Mouse (Mus musculus): ENCODE measurements around the gene Tubg1. TPM values are rescaled to one million over a fixed set of nuclear protein-coding genes. Genes with fewer than 3 reads are reported as not detected.

Tubg1 gene
- polyA plus RNA-seq, 1 experiment from 2014 or later, result 49.7 TPM

GRCm38 (mm10) chr11:101167963-101168300, 48.2 kb downstream of the Tubg1 start:
- DNase-seq, result no peak
- Histone ChIP-seq H3K4me3 (replicated peaks) (no peak overlapping the region), H3K27me3 (peaks cover 100% of the 10 kb centered on the region), H3K4me2 (no peak overlapping the region), H3K27ac (no peak overlapping the region), H3K36me3 (peaks cover 13% of the 10 kb centered on the region; the same call in 1 of the 2 replicates), H3K9ac (no peak overlapping the region), H3K4me1 (replicated peaks) (peaks cover 70% of the 10 kb centered on the region), H3K9me3 (replicated peaks) (no peaks in the 10 kb centered on the region)
- 18% methylated on average over 8 of the region's 8 CpGs for WGBS (ENCODE audit: insufficient replicate concordance)
- ATAC-seq (ENCODE audit: low read depth), result no peak

GRCm38 (mm10) chr11:101168301-101168980, 48.7 kb downstream of the Tubg1 start:
- Histone ChIP-seq H3K9ac (no peak overlapping the region), H3K27ac (no peak overlapping the region), H3K36me3 (peaks cover 13% of the 10 kb centered on the region; the same call in 1 of the 2 replicates), H3K4me1 (replicated peaks) (peaks cover 71% of the 10 kb centered on the region), H3K4me2 (no peak overlapping the region), H3K9me3 (replicated peaks) (no peaks in the 10 kb centered on the region), H3K4me3 (replicated peaks) (no peak overlapping the region), H3K27me3 (peaks cover 100% of the 10 kb centered on the region)
- ATAC-seq (ENCODE audit: low read depth), result no peak
- WGBS (ENCODE audit: insufficient replicate concordance), result 30% methylated on average over 18 of the region's 18 CpGs
- DNase-seq, result no peak

GRCm38 (mm10) chr11:101169301-101170107, 49.8 kb downstream of the Tubg1 start:
- peak overlapping the region; percentile 72 for H3K4me2 ChIP-seq
- peak overlapping the region; percentile 58 for H3K4me3 ChIP-seq (replicated peaks)
- peak overlapping the region; percentile 52; the same call in 1 of the 2 replicates for H3K9ac ChIP-seq
- WGBS (ENCODE audit: insufficient replicate concordance), result 14% methylated on average over 17 of the region's 17 CpGs
- no peak overlapping the region for H3K27ac ChIP-seq
- H3K9me3 ChIP-seq (replicated peaks), result no peaks in the 10 kb centered on the region
- H3K36me3 ChIP-seq, result peaks cover 13% of the 10 kb centered on the region; the same call in 1 of the 2 replicates
- ATAC-seq (ENCODE audit: low read depth) (no peak), DNase-seq (no peak)
- peaks cover 71% of the 10 kb centered on the region for H3K4me1 ChIP-seq (replicated peaks)
- peaks cover 100% of the 10 kb centered on the region for H3K27me3 ChIP-seq

- DNase-seq (no peak), ATAC-seq (ENCODE audit: low read depth) (no peak)
- no peaks in the 10 kb centered on the region for H3K9me3 ChIP-seq (replicated peaks)
- H3K4me3 ChIP-seq (replicated peaks), result peak within 1 kb of the TSS; percentile 58
- H3K4me1 ChIP-seq (replicated peaks), result peaks cover 74% of the 10 kb centered on the region
- H3K27ac ChIP-seq, result peak within 1 kb of the TSS; percentile 11; the same call in 1 of the 2 replicates
- peaks cover 13% of the 10 kb centered on the region; the same call in 1 of the 2 replicates for H3K36me3 ChIP-seq
- WGBS (ENCODE audit: insufficient replicate concordance), result 1% methylated on average over 35 of the region's 35 CpGs
- peaks cover 100% of the 10 kb centered on the region for H3K27me3 ChIP-seq
- H3K4me2 ChIP-seq, result peak within 1 kb of the TSS; percentile 72
- peak within 1 kb of the TSS; percentile 52 for H3K9ac ChIP-seq
Measured at GRCm38 (mm10) chr11:101170354-101170810, 50.6 kb downstream of the Tubg1 start, which contains the start of gene Cntnap1. TSS of gene Cntnap1 (plus strand) at chr11:101170523.

- Histone ChIP-seq H3K36me3 (peaks cover 13% of the 10 kb centered on the region; the same call in 1 of the 2 replicates), H3K9me3 (replicated peaks) (no peaks in the 10 kb centered on the region), H3K27me3 (peaks cover 100% of the 10 kb centered on the region), H3K9ac (peak within 1 kb of the TSS; percentile 52), H3K4me3 (replicated peaks) (peak within 1 kb of the TSS; percentile 58), H3K4me1 (replicated peaks) (peaks cover 74% of the 10 kb centered on the region), H3K27ac (peak within 1 kb of the TSS; percentile 11), H3K4me2 (peak within 1 kb of the TSS; percentile 72)
- DNase-seq, result peak; percentile 84
- under 1% methylated on average over 40 of the region's 50 CpGs for WGBS (ENCODE audit: insufficient replicate concordance)
- peak; percentile 78 for ATAC-seq (ENCODE audit: low read depth)
Measured at GRCm38 (mm10) chr11:101170811-101171610, 51.3 kb downstream of the Tubg1 start, which contains the start of gene Plekhh3. TSS of gene Plekhh3 (minus strand) at chr11:101171351.

GRCm38 (mm10) chr11:101171721-101172433, 52.1 kb downstream of the Tubg1 start:
- H3K9ac ChIP-seq, result no peak overlapping the region
- peak overlapping the region; percentile 72 for H3K4me2 ChIP-seq
- H3K36me3 ChIP-seq, result 0 out of 2 replicates have a peak, but pooled peaks cover 10% of the 10 kb centered on the region
- H3K4me3 ChIP-seq (replicated peaks), result peak overlapping the region; percentile 47
- no peak overlapping the region; the same call in 1 of the 2 replicates for H3K27ac ChIP-seq
- peaks cover 100% of the 10 kb centered on the region for H3K27me3 ChIP-seq
- peaks cover 74% of the 10 kb centered on the region for H3K4me1 ChIP-seq (replicated peaks)
- no peaks in the 10 kb centered on the region for H3K9me3 ChIP-seq (replicated peaks)
- DNase-seq, result peak; percentile 50
- peak; percentile 37; the same call in 1 of the 2 replicates for ATAC-seq (ENCODE audit: low read depth)
- under 1% methylated on average over 31 of the region's 31 CpGs for WGBS (ENCODE audit: insufficient replicate concordance)

- ATAC-seq (ENCODE audit: low read depth) (no peak), DNase-seq (no peak)
- WGBS (ENCODE audit: insufficient replicate concordance), result 2% methylated on average over 5 of the region's 5 CpGs
- Histone ChIP-seq H3K9ac (no peak overlapping the region), H3K4me1 (replicated peaks) (peaks cover 74% of the 10 kb centered on the region), H3K27me3 (peaks cover 100% of the 10 kb centered on the region), H3K4me2 (peak overlapping the region; percentile 72), H3K27ac (no peak overlapping the region; the same call in 1 of the 2 replicates), H3K36me3 (0 out of 2 replicates have a peak, but pooled peaks cover 4% of the 10 kb centered on the region), H3K4me3 (replicated peaks) (peak overlapping the region; percentile 47), H3K9me3 (replicated peaks) (no peaks in the 10 kb centered on the region)
Measured at GRCm38 (mm10) chr11:101172434-101172815, 52.7 kb downstream of the Tubg1 start.

- WGBS (ENCODE audit: insufficient replicate concordance), result 9% methylated on average over 11 of the region's 11 CpGs
- DNase-seq, result no peak
Measured at GRCm38 (mm10) chr11:101173112-101173511, 53.4 kb downstream of the Tubg1 start.

GRCm38 (mm10) chr11:101173631-101174388, 54.1 kb downstream of the Tubg1 start:
- H3K9ac ChIP-seq, result peak overlapping the region; percentile 47; the same call in 1 of the 2 replicates
- H3K4me2 ChIP-seq, result peak overlapping the region; percentile 60
- ATAC-seq (ENCODE audit: low read depth), result peak; percentile 63
- H3K4me1 ChIP-seq (replicated peaks), result peaks cover 66% of the 10 kb centered on the region
- no peak overlapping the region for H3K27ac ChIP-seq
- H3K36me3 ChIP-seq, result no peaks in the 10 kb centered on the region
- H3K9me3 ChIP-seq (replicated peaks), result no peaks in the 10 kb centered on the region
- 1% methylated on average over 61 of the region's 61 CpGs for WGBS (ENCODE audit: insufficient replicate concordance)
- peak; percentile 53 for DNase-seq
- H3K4me3 ChIP-seq (replicated peaks), result peak overlapping the region; percentile 40
- H3K27me3 ChIP-seq, result peaks cover 100% of the 10 kb centered on the region

More at GRCm38 (mm10) chr11:101173112-101173511, 53.4 kb downstream of the Tubg1 start:
- no peaks in the 10 kb centered on the region for H3K9me3 ChIP-seq (replicated peaks)
- H3K9ac ChIP-seq, result no peak overlapping the region
- ATAC-seq (ENCODE audit: low read depth), result no peak
- peaks cover 100% of the 10 kb centered on the region for H3K27me3 ChIP-seq
- no peak overlapping the region for H3K27ac ChIP-seq
- H3K4me2 ChIP-seq, result peak overlapping the region; percentile 60
- no peaks in the 10 kb centered on the region for H3K36me3 ChIP-seq
- no peak overlapping the region for H3K4me3 ChIP-seq (replicated peaks)
- peaks cover 73% of the 10 kb centered on the region for H3K4me1 ChIP-seq (replicated peaks)

GRCm38 (mm10) chr11:101174389-101174745, 54.6 kb downstream of the Tubg1 start:
- Histone ChIP-seq H3K4me3 (replicated peaks) (peak overlapping the region; percentile 40), H3K4me2 (peak overlapping the region; percentile 60), H3K9ac (no peak overlapping the region), H3K27me3 (peaks cover 100% of the 10 kb centered on the region), H3K36me3 (no peaks in the 10 kb centered on the region), H3K4me1 (replicated peaks) (peaks cover 60% of the 10 kb centered on the region), H3K9me3 (replicated peaks) (no peaks in the 10 kb centered on the region), H3K27ac (no peak overlapping the region)
- WGBS (ENCODE audit: insufficient replicate concordance), result 36% methylated on average over 9 of the region's 9 CpGs
- ATAC-seq (ENCODE audit: low read depth) (no peak), DNase-seq (no peak)

Data from liver, embryonic 13.5 days (tissue).